Mouse (Mus musculus) layer of hippocampus, postnatal 10 days (tissue): ENCODE results near the gene Mief1. TPM values are rescaled to one million over a fixed set of nuclear protein-coding genes. Genes with fewer than 3 reads are reported as not detected.

Experiments
- DNase-seq, 2 experiments: peaks; one replicate each; pipeline ENCODE4 v3.0.0; 2021; ENCODE audit warnings: low spot score in 2 of 2
- total RNA-seq, 2 experiments: library from RNA; stranded (reverse); gene quantifications; 2 replicates each; pipeline ENCODE4 v1.2.3; 2021

The Mief1 gene
- total RNA-seq, 2 experiments from 2014 or later, result 32.3 to 34.3 TPM

DNA sequence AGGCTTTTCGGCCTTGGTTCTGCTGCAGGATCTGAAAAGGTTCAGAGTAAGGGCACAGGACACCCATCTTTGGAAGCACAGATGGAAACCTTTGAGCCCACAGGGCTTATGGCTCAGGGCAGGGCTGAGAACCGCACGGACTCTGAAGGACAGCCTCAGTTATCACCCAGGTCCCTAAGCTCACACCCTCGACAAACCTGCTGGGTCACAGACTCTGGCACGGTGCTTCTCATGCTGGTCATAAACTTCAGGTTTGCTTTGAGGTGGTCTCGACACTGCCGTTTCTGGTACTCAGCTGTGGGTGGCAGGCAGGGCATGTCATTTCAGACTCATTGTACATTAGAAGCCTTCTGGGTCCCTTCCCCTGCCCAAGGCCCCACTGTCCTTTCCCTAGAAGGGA lies 27.3 kb downstream of the Mief1 start:
- DNase-seq, result no peak

- peak; percentile 86 to 90 for DNase-seq
Measured at GRCm38 (mm10) chr15:80263610-80264575, 30.1 kb downstream of the Mief1 start, which contains the start of gene Rps19bp1. Rps19bp1 (minus strand) TSS chr15:80264315.

- DNase-seq, result peak; percentile 86 to 87
Measured at GRCm38 (mm10) chr15:80266281-80266680, 32.5 kb downstream of the Mief1 start.

- no peak for DNase-seq
Measured at GRCm38 (mm10) chr15:80271858-80272396, 38.1 kb downstream of the Mief1 start.

- DNase-seq, result no peak
Measured at GRCm38 (mm10) chr15:80277107-80277506, 43.3 kb downstream of the Mief1 start.

DNA sequence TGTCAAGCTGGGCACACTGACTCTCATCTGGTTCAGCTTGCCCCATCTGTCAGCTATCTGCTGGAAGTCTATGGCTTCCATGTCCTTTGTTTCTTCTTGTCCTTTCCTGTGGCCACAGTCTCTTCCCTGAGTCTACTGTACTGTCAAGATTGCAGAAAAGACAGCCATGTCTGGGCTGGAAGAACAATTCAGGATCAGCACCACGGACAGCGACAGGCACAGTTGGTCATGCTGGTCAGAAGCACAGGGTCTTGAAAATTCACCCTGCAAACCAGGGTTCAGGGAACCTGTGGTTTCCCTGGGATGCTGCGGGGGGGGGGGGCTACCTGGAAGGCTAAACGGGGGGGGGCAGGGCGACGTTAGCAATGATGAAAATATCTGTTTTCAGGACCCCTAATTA lies 43.8 kb downstream of the Mief1 start:
- peak; percentile 53 to 62 for DNase-seq

- DNase-seq, result no peak
Measured at GRCm38 (mm10) chr15:80278121-80278759, 44.4 kb downstream of the Mief1 start.

DNA sequence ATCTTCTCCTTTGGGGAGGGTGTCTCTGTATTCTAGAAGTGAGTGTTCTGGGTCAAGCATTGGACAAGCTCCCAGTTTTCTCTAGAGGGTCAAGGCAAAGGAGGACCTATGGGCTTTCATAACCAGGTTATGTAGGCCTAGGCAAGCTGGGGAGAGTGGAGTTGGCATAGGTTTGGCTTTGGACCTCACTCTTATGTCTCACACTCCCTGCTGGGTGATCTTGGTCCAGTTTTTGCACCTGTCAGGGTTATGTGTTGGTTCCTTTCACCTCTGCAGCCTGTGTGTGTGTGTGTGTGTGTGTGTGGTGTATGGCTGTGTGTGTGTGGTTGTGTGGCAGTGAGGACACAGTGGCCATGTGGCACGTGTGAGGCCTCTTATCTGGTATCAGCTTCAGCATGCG lies 45.2 kb downstream of the Mief1 start:
- no peak for DNase-seq

GRCm38 (mm10) chr15:80280646-80281045 lies 46.8 kb downstream of the Mief1 start:
- DNase-seq, result peak; percentile 55 to 60

GRCm38 (mm10) chr15:80286851-80287415 lies 53.1 kb downstream of the Mief1 start, which contains the start of gene Cacna1i:
Cacna1i (plus strand) TSS chr15:80287238.
- peak; percentile 61 to 72 for DNase-seq

GRCm38 (mm10) chr15:80288036-80288435 lies 54.2 kb downstream of the Mief1 start:
- DNase-seq, result peak in 1 of 2 experiments; percentile 35

- DNase-seq, result peak; percentile 58 to 69
Measured at GRCm38 (mm10) chr15:80289436-80289835, 55.6 kb downstream of the Mief1 start.

DNA sequence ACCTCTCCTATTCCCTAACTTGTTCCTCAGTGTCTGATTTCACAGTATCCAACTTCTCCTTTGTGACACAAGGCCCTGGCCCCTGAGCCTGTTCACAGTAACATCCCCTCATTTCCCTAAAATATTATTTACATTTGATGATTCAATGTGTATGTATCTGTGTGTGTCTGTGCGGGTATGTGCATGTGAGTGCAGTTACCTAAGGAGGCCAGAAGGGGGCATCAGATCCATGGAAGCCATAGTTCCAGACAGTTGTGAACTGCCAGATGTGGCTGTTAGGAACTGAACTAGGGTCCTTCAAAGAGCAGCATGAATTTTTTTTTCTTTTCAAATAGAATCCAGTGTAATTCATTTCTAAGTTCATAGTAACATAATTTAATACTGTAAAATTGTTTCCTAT lies 63.3 kb downstream of the Mief1 start:
- no peak for DNase-seq

Other genes starting within 250 kb of the Mief1 start
- 10 to 100 TPM; 51.3 to 51.6 TPM for gene Pdgfb, start 219.0 kb upstream of the Mief1 start, total RNA-seq
- 100 to 1,000 TPM; 362 to 374 TPM for gene Syngr1, start 142.7 kb upstream of the Mief1 start, total RNA-seq
- 100 to 1,000 TPM; 535 to 605 TPM for gene Rpl3, start 142.2 kb upstream of the Mief1 start, total RNA-seq
- 10 to 100 TPM; 28.2 to 35.0 TPM for gene Tab1, start 100.9 kb upstream of the Mief1 start, total RNA-seq
- gene Mgat3, start 60.3 kb upstream of the Mief1 start, total RNA-seq, result 10 to 100 TPM; 85.8 to 89.8 TPM
- gene AC140267.1, start 1.8 kb downstream of the Mief1 start, total RNA-seq, result 10 to 100 TPM; 21.1 to 23.0 TPM
- gene Atf4, start 21.2 kb downstream of the Mief1 start, total RNA-seq, result 100 to 1,000 TPM; 102 to 108 TPM
- 10 to 100 TPM; 39.9 to 42.2 TPM for gene Rps19bp1, start 30.3 kb downstream of the Mief1 start, total RNA-seq
- gene Cacna1i, start 53.2 kb downstream of the Mief1 start, total RNA-seq, result 10 to 100 TPM; 36.0 to 38.0 TPM